Mouse (Mus musculus): ENCODE measurements at regions not wholly inside any gene's neighbourhood (a gene's known extent, or its start where the extent isn't known, plus 50 kb on each side); places are given as distances from the start of the nearest gene placed in this dataset.

GRCm38 (mm10) chr1:56453756-56454155 is 183.5 kb downstream of the Hsfy2 start:
- DNase-seq = no peak

- no peak for DNase-seq
Observed at GRCm38 (mm10) chr1:56442835-56443234, 194.4 kb downstream of the Hsfy2 start.

GRCm38 (mm10) chr1:56406786-56407185 is 230.4 kb downstream of the Hsfy2 start:
- DNase-seq = no peak

- DNase-seq = no peak
Observed at GRCm38 (mm10) chr1:56403351-56403750, 233.9 kb downstream of the Hsfy2 start.

- DNase-seq = no peak
Observed at GRCm38 (mm10) chr1:56395832-56396231, 241.4 kb downstream of the Hsfy2 start.

GRCm38 (mm10) chr1:56387086-56387485 is 250.1 kb downstream of the Hsfy2 start:
- DNase-seq = no peak

GRCm38 (mm10) chr1:56366319-56366718 is 270.9 kb downstream of the Hsfy2 start:
- no peak for DNase-seq

GRCm38 (mm10) chr1:56360857-56361256 is 276.4 kb downstream of the Hsfy2 start:
- DNase-seq = no peak

GRCm38 (mm10) chr1:56346638-56347037 is 290.6 kb downstream of the Hsfy2 start:
- no peak for DNase-seq

GRCm38 (mm10) chr1:56344952-56345351 is 292.3 kb downstream of the Hsfy2 start:
- DNase-seq = no peak

GRCm38 (mm10) chr1:56327381-56327780 is 309.9 kb downstream of the Hsfy2 start:
- no peak for DNase-seq

- DNase-seq = no peak
Observed at GRCm38 (mm10) chr1:56308586-56308985, 328.6 kb downstream of the Hsfy2 start.

GRCm38 (mm10) chr1:56294391-56294790 is 342.8 kb downstream of the Hsfy2 start:
- DNase-seq = no peak

GRCm38 (mm10) chr1:56289748-56290147 is 347.5 kb downstream of the Hsfy2 start:
- no peak for DNase-seq

GRCm38 (mm10) chr1:56286386-56287045 is 350.7 kb downstream of the Hsfy2 start:
- no peak for DNase-seq

- no peak for DNase-seq
Observed at GRCm38 (mm10) chr1:56261708-56262107, 375.5 kb downstream of the Hsfy2 start.

GRCm38 (mm10) chr1:56260759-56261158 is 376.5 kb downstream of the Hsfy2 start:
- DNase-seq = no peak

GRCm38 (mm10) chr1:56256839-56257490 is 380.3 kb downstream of the Hsfy2 start:
- DNase-seq = no peak

GRCm38 (mm10) chr1:56239686-56240085 is 397.5 kb downstream of the Hsfy2 start:
- no peak for DNase-seq

GRCm38 (mm10) chr1:56226314-56227008 is 410.8 kb downstream of the Hsfy2 start:
- DNase-seq = no peak

- DNase-seq = no peak
Observed at GRCm38 (mm10) chr1:56219700-56220099, 417.5 kb downstream of the Hsfy2 start.

GRCm38 (mm10) chr1:56210712-56211371 is 426.4 kb downstream of the Hsfy2 start:
- DNase-seq = no peak

All from adrenal gland, postnatal 25 days (tissue).